Mouse (Mus musculus) kidney, embryonic 15.5 days (tissue): ENCODE results near the gene Grk6. TPM values are rescaled to one million over a fixed set of nuclear protein-coding genes. Genes with fewer than 3 reads are reported as not detected.

Source experiments
- ATAC-seq: fragments of 200-750 bp; cut with Nextera tagmentation; replicated peaks from 2 replicates; pipeline ENCODE4 v1.8.0; 2017; ENCODE audit warnings: moderate TSS enrichment; ENCODE audit not compliant: low FRiP score
- H3K27ac ChIP-seq: fragments of 300-500 bp; sonication (generic); 2 replicates; pipeline ENCODE4 v1.5.1; 2015; ENCODE audit warnings: mild to moderate bottlenecking, inconsistent platforms
- H3K27me3 ChIP-seq: fragments of 300-500 bp; sonication (generic); 2 replicates; pipeline ENCODE4 v1.6.1; 2015; ENCODE audit warnings: inconsistent platforms
- H3K36me3 ChIP-seq: fragments of 300-500 bp; sonication (generic); 2 replicates; pipeline ENCODE4 v1.6.1; 2015; ENCODE audit warnings: inconsistent platforms
- H3K4me1 ChIP-seq: fragments of 300-500 bp; sonication (generic); 2 replicates; pipeline ENCODE4 v1.6.1; 2015; ENCODE audit warnings: inconsistent platforms
- H3K4me2 ChIP-seq: fragments of 300-500 bp; sonication (generic); 2 replicates; pipeline ENCODE4 v1.6.1; 2015; ENCODE audit warnings: moderate library complexity, mild to moderate bottlenecking, inconsistent platforms
- H3K4me3 ChIP-seq: fragments of 300-500 bp; sonication (generic); replicated peaks from 2 replicates; pipeline ENCODE4 v1.5.1; 2015; ENCODE audit warnings: mild to moderate bottlenecking, inconsistent platforms
- H3K9ac ChIP-seq: fragments of 300-500 bp; sonication (generic); 2 replicates; pipeline ENCODE4 v1.6.1; 2015; ENCODE audit warnings: mild to moderate bottlenecking, inconsistent platforms
- H3K9me3 ChIP-seq: fragments of 300-500 bp; sonication (generic); replicated peaks from 2 replicates; pipeline ENCODE4 v1.6.1; 2016; ENCODE audit warnings: inconsistent platforms
- WGBS: fragments of 180-500 bp; shearing (Covaris S2); methylation state at CpG from one replicate; pipeline ENCODE4 v1.1.7; 2015; ENCODE audit warnings: mixed read lengths; 5-methylcytosine and 5-hydroxymethylcytosine counted together
- polyA plus RNA-seq: library from polyadenylated mRNA; unstranded; fragments of >200 nt; fragmentation: Nextera tagmentation; extraction: Ambion mirVana; gene quantifications from 2 replicates; pipeline ENCODE4 v1.2.1, GENCODE M21; 2015

The Grk6 gene
- polyA plus RNA-seq, 1 experiment from 2014 or later: 45.9 TPM

DNA sequence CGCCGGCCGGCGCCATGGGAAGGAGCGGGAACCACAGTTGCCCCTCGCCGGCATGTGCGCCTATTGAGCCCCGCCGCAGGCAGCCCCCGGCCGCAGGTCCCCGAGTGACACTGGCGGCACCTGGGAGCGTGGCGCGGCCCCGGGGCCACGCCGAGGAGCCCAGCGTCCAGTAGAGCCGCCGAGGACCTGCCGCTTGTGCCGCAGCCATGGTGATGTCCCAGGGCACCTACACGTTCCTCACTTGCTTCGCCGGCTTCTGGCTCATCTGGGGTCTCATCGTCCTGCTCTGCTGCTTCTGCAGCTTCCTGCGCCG lies 26.9 kb downstream of the Grk6 start:
- Histone ChIP-seq H3K36me3 (peaks cover 32% of the 10 kb centered on the region), H3K4me1 (peaks cover 46% of the 10 kb centered on the region), H3K9me3 (no peaks in the 10 kb centered on the region), H3K4me3 (peak overlapping the region; percentile 67), H3K9ac (peak overlapping the region; percentile 57), H3K27ac (0 out of 2 replicates have a peak overlapping the region, but pooled peaks have one; percentile 82), H3K4me2 (peak overlapping the region; percentile 100), H3K27me3 (0 out of 2 replicates have a peak, but pooled peaks cover 8% of the 10 kb centered on the region)
- under 1% methylated on average over 31 of the region's 31 CpGs for WGBS
- no peak; the same call in 1 of the 2 replicates for ATAC-seq

DNA sequence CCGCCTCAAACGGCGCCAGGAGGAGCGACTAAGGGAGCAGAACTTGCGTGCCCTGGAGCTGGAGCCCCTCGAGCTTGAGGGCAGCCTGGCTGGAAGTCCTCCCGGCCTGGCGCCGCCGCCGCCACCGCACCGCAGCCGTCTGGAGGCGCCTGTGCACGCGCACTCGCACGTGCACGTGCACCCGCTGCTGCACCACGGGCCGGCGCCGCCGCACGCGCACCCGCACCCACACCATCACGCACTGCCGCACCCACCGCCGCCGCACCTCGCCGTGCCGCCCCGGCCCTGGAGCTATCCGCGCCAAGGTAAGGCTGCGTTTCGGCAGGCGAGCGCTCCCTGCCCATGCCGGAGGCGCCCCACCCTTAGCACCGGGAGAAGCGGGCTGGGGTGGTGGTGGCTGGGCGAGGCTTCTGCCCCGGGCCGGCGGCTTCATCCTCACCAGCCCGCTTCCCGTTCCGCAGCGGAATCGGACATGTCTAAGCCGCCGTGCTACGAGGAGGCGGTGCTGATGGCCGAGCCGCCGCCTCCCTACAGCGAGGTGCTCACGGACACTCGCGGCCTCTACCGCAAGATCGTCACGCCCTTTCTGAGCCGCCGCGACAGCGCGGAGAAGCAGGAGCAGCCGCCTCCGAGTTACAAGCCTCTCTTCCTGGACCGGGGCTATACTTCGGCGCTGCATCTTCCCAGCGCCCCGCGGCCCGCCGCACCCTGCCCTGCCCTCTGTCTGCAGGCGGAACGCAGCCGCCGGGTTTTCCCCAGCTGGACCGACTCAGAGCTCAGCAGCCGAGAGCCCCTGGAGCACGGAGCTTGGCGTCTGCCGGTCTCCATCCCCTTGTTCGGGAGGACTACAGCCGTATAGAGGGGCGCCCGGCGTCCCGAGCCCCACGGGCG lies 27.5 kb downstream of the Grk6 start:
- Histone ChIP-seq H3K4me2 (peak overlapping the region; percentile 100), H3K27me3 (0 out of 2 replicates have a peak, but pooled peaks cover 8% of the 10 kb centered on the region), H3K9ac (peak overlapping the region; percentile 57), H3K27ac (peak overlapping the region; percentile 82), H3K36me3 (peaks cover 38% of the 10 kb centered on the region), H3K4me3 (peak overlapping the region; percentile 67), H3K4me1 (peaks cover 46% of the 10 kb centered on the region), H3K9me3 (no peaks in the 10 kb centered on the region)
- peak; percentile 63 for ATAC-seq
- WGBS: under 1% methylated on average over 97 of the region's 103 CpGs

DNA sequence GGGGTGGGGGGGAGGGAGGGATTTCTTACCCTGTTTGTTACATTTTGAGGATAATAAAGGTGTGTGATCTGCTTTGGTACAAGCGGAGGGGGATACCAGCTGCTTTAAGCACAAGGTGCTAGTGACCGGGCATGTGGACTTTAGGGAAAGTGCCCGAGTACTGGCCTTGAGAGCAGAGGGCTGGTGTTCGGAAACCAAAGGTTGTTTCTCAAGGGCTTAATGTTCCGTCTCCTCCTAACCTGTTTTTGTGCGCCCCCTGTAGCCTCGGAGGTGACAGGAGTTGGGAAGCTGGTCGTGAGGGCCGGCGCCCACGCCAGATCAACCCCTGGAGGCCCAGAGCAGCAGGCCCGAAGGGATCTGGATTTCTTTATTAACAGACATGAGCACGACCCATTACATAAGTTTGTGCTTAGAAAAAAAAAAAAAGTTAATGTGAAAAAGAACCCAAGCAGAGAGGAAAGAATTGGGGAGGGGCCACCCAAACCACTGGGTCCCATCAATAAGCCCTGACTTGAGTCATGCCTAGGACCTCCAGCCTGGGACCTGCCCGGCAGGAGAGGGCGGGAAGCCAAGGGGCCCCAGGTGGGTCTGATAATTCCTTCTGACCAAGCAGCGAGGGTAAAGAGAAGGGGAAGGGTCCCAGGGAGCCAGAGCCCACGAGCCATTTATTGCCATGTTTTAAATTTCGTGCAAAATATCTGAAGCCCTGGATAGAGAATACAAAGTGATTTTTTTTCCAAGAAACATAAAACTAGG lies 28.4 kb downstream of the Grk6 start:
- Histone ChIP-seq H3K27me3 (0 out of 2 replicates have a peak, but pooled peaks cover 8% of the 10 kb centered on the region), H3K4me2 (peak overlapping the region; percentile 100), H3K27ac (peak overlapping the region; percentile 82), H3K36me3 (peaks cover 45% of the 10 kb centered on the region), H3K4me3 (peak overlapping the region; percentile 67), H3K9ac (peak overlapping the region; percentile 57), H3K4me1 (peaks cover 46% of the 10 kb centered on the region), H3K9me3 (no peaks in the 10 kb centered on the region)
- ATAC-seq: no peak
- 21% methylated on average over 18 of the region's 18 CpGs for WGBS

DNA sequence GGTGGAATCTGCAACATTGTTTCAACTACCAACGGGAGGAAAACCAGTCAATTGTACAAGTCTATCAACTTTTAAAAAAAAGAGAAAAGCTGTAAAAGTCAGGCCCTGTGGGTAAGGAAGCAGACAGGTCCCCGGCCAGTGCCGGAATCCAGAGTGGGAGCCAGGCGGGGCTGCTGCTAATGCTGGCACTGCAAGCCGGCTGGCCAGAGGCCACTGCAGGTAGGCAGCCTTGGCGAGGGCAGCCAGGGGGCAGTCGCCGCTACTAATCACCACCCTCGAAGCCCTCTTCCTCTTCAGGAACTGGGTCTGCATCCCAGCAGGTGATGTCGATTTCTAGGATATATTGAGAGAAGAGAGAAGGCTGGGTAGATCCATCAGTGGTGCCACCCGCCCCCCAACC lies 29.1 kb downstream of the Grk6 start:
- Histone ChIP-seq H3K27me3 (0 out of 2 replicates have a peak, but pooled peaks cover 8% of the 10 kb centered on the region), H3K27ac (0 out of 2 replicates have a peak overlapping the region, but pooled peaks have one; percentile 4), H3K9me3 (no peaks in the 10 kb centered on the region), H3K36me3 (peaks cover 51% of the 10 kb centered on the region), H3K4me1 (peaks cover 50% of the 10 kb centered on the region), H3K4me3 (no peak overlapping the region), H3K4me2 (no peak overlapping the region), H3K9ac (no peak overlapping the region)
- whole genome bisulfite sequencing: 73% methylated on average over 11 of the region's 11 CpGs
- ATAC-seq: no peak

DNA sequence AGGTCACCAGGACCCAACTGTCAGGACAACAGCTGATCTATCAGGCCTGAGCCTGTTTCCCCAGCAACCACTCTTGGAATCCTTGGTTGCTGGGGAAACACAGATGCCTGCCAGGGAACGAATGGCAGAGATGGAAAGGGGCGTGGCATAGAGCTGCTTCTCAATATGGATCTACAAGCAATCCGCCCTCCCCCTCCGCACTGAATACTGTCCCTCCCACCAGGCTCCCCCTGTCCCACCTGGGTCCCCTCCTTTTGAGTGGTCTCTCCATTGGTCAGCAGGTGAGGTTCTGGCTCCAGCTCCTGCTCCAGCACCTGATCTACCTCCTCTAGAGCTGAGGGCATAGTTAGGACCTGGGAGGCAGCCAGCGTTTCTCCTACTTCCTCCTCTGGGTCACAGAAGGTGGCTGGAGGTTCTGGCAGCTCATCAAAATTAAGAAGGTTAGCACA lies 29.8 kb downstream of the Grk6 start:
- Histone ChIP-seq H3K36me3 (peaks cover 58% of the 10 kb centered on the region), H3K27me3 (0 out of 2 replicates have a peak, but pooled peaks cover 6% of the 10 kb centered on the region), H3K4me2 (no peak overlapping the region), H3K9me3 (no peaks in the 10 kb centered on the region), H3K4me1 (peaks cover 50% of the 10 kb centered on the region), H3K9ac (no peak overlapping the region), H3K4me3 (no peak overlapping the region), H3K27ac (no peak overlapping the region)
- 61% methylated on average over 5 of the region's 5 CpGs for WGBS
- ATAC-seq: no peak

DNA sequence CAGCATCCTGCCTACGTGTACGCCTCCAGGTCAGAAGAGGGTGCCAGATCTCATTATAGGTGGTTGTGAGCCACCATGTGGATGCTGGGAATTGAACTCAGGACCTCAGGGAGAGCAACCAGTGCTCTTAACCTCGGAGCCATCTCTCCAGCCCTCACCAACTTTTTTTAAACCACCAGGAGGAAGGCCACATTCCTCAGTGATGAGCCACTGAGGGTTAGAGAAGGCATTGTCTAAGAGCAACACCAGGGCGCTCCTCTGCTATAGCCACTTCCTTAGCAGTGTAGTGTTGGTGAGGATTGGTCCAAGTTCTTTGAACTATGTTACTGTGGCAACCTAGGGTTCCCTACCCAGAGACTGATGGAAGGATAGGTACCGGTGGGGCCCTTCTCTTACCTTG lies 30.9 kb downstream of the Grk6 start:
- 90% methylated on average over 5 of the region's 5 CpGs for WGBS
- no peak for ATAC-seq
- Histone ChIP-seq H3K4me3 (no peak overlapping the region), H3K4me1 (peaks cover 45% of the 10 kb centered on the region), H3K27ac (no peak overlapping the region), H3K27me3 (no peaks in the 10 kb centered on the region), H3K36me3 (peaks cover 69% of the 10 kb centered on the region), H3K9ac (no peak overlapping the region), H3K9me3 (no peaks in the 10 kb centered on the region), H3K4me2 (no peak overlapping the region)

DNA sequence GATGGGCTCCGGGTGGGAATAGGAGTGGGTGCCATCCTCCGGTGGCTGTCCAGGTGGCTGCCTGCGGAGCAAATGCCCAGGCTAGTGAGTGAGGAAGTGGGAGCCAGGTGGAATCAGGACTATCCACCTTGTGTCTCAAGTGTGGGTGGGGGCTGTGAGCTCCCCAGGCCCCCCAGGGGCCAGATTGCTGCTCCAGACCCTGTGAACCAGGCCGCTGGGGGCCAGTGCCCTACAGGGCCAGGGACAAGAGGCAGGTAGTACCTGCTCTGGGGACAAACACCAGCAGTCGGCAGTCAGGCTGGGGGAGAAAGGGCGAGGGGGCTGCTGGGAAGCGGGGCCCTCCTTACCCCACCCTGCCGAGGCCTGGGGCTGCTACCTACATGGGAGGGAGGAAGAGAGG lies 31.4 kb downstream of the Grk6 start:
- no peaks in the 10 kb centered on the region for H3K27me3 ChIP-seq
- H3K9me3 ChIP-seq: no peaks in the 10 kb centered on the region
- peaks cover 40% of the 10 kb centered on the region for H3K4me1 ChIP-seq
- H3K4me3 ChIP-seq: no peak overlapping the region
- H3K36me3 ChIP-seq: peaks cover 74% of the 10 kb centered on the region
- no peak for ATAC-seq
- WGBS: 92% methylated on average over 8 of the region's 8 CpGs
- H3K27ac ChIP-seq: no peak overlapping the region
- H3K4me2 ChIP-seq: no peak overlapping the region
- no peak overlapping the region for H3K9ac ChIP-seq

DNA sequence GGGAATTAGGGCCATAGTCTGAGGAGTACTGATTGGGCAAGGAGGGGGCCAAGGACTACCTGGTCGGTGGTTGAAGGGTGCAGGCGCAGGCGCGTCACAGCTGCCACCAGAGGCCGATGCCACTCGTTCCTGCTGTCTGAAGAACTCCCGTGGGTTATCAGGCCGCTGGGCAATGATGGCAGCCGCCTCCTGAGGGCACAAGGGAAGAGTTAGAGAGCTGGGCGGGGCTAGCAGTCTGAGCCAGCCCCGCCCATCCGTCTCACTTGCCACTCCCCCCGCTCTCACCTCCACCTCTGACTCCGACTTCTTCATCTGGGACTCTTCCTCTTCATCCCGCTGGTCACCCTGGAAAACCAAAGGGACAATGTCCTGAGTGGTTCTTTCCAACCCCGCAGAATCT lies 32.6 kb downstream of the Grk6 start:
- WGBS: 73% methylated on average over 16 of the region's 16 CpGs
- no peak for ATAC-seq
- Histone ChIP-seq H3K36me3 (peaks cover 86% of the 10 kb centered on the region), H3K4me3 (no peak overlapping the region), H3K9me3 (no peaks in the 10 kb centered on the region), H3K4me2 (no peak overlapping the region), H3K27me3 (no peaks in the 10 kb centered on the region), H3K9ac (no peak overlapping the region), H3K27ac (no peak overlapping the region), H3K4me1 (peaks cover 32% of the 10 kb centered on the region)

DNA sequence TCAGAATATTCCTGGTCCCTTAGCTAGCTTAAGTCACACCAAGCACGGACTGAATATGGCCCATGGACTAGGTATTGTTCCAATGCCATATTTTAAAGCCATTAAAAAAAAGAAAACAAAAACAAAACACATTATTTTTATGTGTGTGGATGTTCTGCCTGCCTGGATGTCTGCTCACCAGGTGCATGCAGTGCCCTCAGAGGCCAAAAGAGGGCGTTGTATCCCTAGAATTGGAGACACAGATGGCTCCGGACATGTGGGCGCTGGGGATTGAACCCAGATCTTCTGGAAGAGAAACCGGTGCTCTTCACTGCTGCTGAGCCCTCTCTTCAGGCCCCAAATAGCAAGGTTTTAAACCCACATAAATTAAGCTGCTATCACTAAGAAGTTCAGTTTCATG lies 33.2 kb downstream of the Grk6 start:
- Histone ChIP-seq H3K4me2 (no peak overlapping the region), H3K9ac (no peak overlapping the region), H3K9me3 (no peaks in the 10 kb centered on the region), H3K36me3 (peaks cover 91% of the 10 kb centered on the region), H3K27me3 (no peaks in the 10 kb centered on the region), H3K4me1 (peaks cover 32% of the 10 kb centered on the region), H3K27ac (no peak overlapping the region), H3K4me3 (no peak overlapping the region)
- 51% methylated on average over 5 of the region's 5 CpGs for WGBS
- ATAC-seq: no peak

DNA sequence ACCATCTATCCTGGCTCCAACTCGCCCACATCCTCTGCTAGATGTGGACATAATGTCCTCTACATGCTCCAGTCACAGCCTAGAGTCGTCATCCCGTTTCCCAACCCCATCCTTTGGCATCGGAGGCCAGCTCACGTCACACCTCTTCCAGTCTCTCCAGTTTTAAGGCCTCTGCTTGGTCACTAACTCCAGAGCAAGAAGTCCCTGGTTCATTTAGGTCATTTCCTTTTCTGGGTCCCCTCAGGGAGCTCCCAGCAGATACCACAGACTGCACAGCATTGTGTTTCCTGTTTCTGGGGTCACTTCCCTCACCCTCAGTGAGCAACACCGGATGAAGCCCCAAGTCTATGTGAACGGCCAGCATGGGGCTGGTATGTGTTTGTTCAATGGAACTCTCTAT lies 34.1 kb downstream of the Grk6 start:
- no peaks in the 10 kb centered on the region for H3K27me3 ChIP-seq
- peaks cover 35% of the 10 kb centered on the region for H3K4me1 ChIP-seq
- peaks cover 88% of the 10 kb centered on the region for H3K36me3 ChIP-seq
- H3K9me3 ChIP-seq: no peaks in the 10 kb centered on the region
- H3K9ac ChIP-seq: no peak overlapping the region
- no peak overlapping the region for H3K4me3 ChIP-seq
- no peak overlapping the region for H3K4me2 ChIP-seq
- WGBS: 72% methylated on average over 7 of the region's 7 CpGs
- H3K27ac ChIP-seq: peak overlapping the region; percentile 38; the same call in 1 of the 2 replicates
- ATAC-seq: no peak

DNA sequence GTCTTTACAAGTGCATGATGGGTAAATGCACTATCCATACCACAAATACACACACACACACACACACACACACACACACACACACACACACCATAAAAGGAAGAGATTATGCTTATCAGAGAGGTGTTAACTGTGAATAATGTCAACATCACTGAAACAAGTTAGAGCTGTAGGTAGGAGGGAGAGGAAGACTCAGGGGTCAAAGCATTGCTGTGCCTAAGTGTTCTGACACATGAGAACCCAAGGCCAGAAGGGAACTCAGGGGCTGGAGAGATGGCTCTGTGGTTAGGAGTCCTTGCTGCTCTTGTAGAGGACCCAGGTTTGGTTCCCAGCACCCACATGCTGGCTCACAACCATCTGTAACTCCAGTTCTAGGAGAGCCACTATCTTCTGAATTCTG lies 35.1 kb downstream of the Grk6 start:
- no peaks in the 10 kb centered on the region for H3K27me3 ChIP-seq
- no peak overlapping the region for H3K4me2 ChIP-seq
- no peak overlapping the region for H3K27ac ChIP-seq
- H3K9me3 ChIP-seq: no peaks in the 10 kb centered on the region
- peaks cover 79% of the 10 kb centered on the region for H3K36me3 ChIP-seq
- no peak overlapping the region for H3K9ac ChIP-seq
- peaks cover 35% of the 10 kb centered on the region for H3K4me1 ChIP-seq
- no peak overlapping the region for H3K4me3 ChIP-seq
- ATAC-seq: no peak

DNA sequence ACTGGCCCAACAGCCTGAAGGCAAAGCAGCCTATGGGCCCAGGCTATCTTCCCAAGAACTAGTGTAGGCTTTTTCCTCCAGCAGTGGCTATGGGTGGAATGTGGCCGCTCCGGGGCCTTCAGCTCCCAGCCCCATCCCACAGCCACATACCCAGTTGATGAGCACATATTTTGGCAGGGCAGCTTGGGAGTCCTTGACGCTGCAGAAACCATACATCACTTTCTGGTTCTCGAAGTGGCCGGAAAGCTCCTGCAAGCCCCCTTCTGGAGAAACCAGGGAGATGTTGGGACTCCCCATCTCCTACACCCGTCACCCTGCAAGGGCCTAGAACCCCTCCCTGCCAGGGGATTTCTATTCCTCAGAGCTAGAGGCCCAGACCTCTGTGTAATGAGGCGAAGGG lies 37.7 kb downstream of the Grk6 start:
- ATAC-seq: no peak
- Histone ChIP-seq H3K4me3 (no peak overlapping the region), H3K36me3 (peaks cover 53% of the 10 kb centered on the region), H3K9me3 (no peaks in the 10 kb centered on the region), H3K9ac (no peak overlapping the region), H3K27me3 (no peaks in the 10 kb centered on the region), H3K4me2 (no peak overlapping the region), H3K4me1 (peaks cover 53% of the 10 kb centered on the region), H3K27ac (peak overlapping the region; percentile 57)
- 69% methylated on average over 7 of the region's 7 CpGs for WGBS
